Mouse (Mus musculus) erythroblast, embryonic 14.5 days (primary cell): ENCODE measurements at regions not wholly inside any gene's neighbourhood (a gene's known extent, or its start where the extent isn't known, plus 50 kb on each side); places are given as distances from the start of the nearest gene placed in this dataset.

Experiments
- H3K27me3 ChIP-seq: 2 replicates; pipeline ENCODE4 v1.6.1; 2012; ENCODE audit warnings: inconsistent platforms; ENCODE audit not compliant: control insufficient read depth
- H3K36me3 ChIP-seq: 2 replicates; pipeline ENCODE4 v1.6.1; 2012; ENCODE audit warnings: mild to moderate bottlenecking, inconsistent platforms; ENCODE audit not compliant: control insufficient read depth
- H3K4me1 ChIP-seq: 2 replicates; pipeline ENCODE4 v1.6.1; 2012; ENCODE audit warnings: inconsistent platforms; ENCODE audit not compliant: control insufficient read depth
- H3K4me3 ChIP-seq: replicated peaks from 2 replicates; pipeline ENCODE3; 2012; ENCODE audit warnings: moderate library complexity, mild to moderate bottlenecking, inconsistent platforms
- H3K9me3 ChIP-seq: 2 replicates; pipeline ENCODE4 v1.6.1; 2012; ENCODE audit warnings: low read length, inconsistent platforms, mixed read lengths; ENCODE audit not compliant: control insufficient read depth
- GATA1 ChIP-seq: IDR thresholded peaks from 2 replicates; pipeline ENCODE4 v1.6.1; 2012; ENCODE audit warnings: low read length, inconsistent platforms, mixed read lengths
- TAL1 ChIP-seq: IDR thresholded peaks from 3 replicates; pipeline ENCODE4 v1.6.1; 2012; ENCODE audit warnings: low read length, inconsistent platforms, mixed read lengths

DNA sequence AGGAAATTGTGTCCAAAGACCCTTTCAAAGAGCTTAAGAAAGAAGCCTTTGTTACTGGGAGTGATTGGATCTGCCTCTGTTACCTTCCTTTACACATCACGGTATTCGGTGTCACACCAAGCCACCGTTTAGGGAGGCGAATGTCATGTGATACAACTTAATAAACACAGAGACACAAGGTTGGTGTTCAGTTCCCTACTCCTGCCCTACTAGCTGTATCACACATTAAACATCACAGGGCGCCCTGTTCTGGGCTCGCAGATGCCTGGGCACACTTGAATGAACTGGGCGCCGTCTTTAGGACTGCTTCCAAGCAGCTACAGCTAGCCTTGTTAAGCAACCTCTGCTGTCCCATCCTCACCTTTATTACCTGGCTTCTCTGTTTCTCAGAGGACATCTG, 55.0 kb upstream of the Gm10295 start:
- Histone ChIP-seq H3K27me3 (no peaks in the 10 kb centered on the region), H3K9me3 (no peaks in the 10 kb centered on the region), H3K36me3 (no peaks in the 10 kb centered on the region), H3K4me1 (peaks cover under 1% of the 10 kb centered on the region), H3K4me3 (no peak overlapping the region)
- TF ChIP-seq TAL1, result no peak
- no peak for TF ChIP-seq GATA1
